Mouse (Mus musculus): ENCODE results near the gene Arfgef3.
"Not testable (repeated sequence)": the region's sequence is repeated elsewhere in the genome, so short reads cannot be mapped to it uniquely, and the experiment has no call there.

- not testable (repeated sequence) for TF ChIP-seq POLR2A (IDR thresholded peaks at IDR 0.05; ENCODE audit: control insufficient read depth, low read depth, low read length); CTCF (IDR thresholded peaks at IDR 0.05; ENCODE audit: control insufficient read depth, insufficient read depth, insufficient replicate concordance, low read depth, low read length)
These were observed 138.8 kb downstream of the Arfgef3 start for GRCm38 (mm10) chr10:18604827-18605535.

All from testis, adult 2 months (tissue).